Mouse (Mus musculus): Measurements from ENCODE around the gene Hcn2. TPM values are rescaled to one million over a fixed set of nuclear protein-coding genes. Genes with fewer than 3 reads are reported as not detected.
"Not testable (repeated sequence)": the region's sequence is repeated elsewhere in the genome, so short reads cannot be mapped to it uniquely, and the experiment has no call there.

Hcn2 gene
- polyA plus RNA-seq, 1 experiment from 2014 or later, result 0.23 TPM

- ATAC-seq; H3K27ac ChIP-seq; H3K27me3 ChIP-seq (replicated peaks); H3K9me3 ChIP-seq; H3K4me2 ChIP-seq (replicated peaks); H3K9ac ChIP-seq; H3K4me3 ChIP-seq (replicated peaks): not testable (repeated sequence)
- Histone ChIP-seq H3K36me3 (peaks cover 44% of the 10 kb centered on the region), H3K4me1 (replicated peaks) (peaks cover 19% of the 10 kb centered on the region)
- WGBS, result 100% methylated on average over 1 of the region's 1 CpGs
Measured at GRCm38 (mm10) chr10:79759675-79760074, 43.2 kb downstream of the Hcn2 start.

- Histone ChIP-seq H3K4me2 (replicated peaks) (no peak overlapping the region), H3K9me3 (no peaks in the 10 kb centered on the region), H3K36me3 (peaks cover 44% of the 10 kb centered on the region), H3K9ac (no peak overlapping the region), H3K4me3 (replicated peaks) (no peak overlapping the region), H3K4me1 (replicated peaks) (peaks cover 21% of the 10 kb centered on the region), H3K27ac (no peak overlapping the region), H3K27me3 (replicated peaks) (no peaks in the 10 kb centered on the region)
- no peak for ATAC-seq
- WGBS, result 92% methylated on average over 11 of the region's 11 CpGs
Measured at GRCm38 (mm10) chr10:79760603-79761143, 44.2 kb downstream of the Hcn2 start.

GRCm38 (mm10) chr10:79762875-79763274 is 46.4 kb downstream of the Hcn2 start:
- Histone ChIP-seq H3K4me1 (replicated peaks) (peaks cover 33% of the 10 kb centered on the region), H3K27me3 (replicated peaks) (no peaks in the 10 kb centered on the region), H3K36me3 (peaks cover 40% of the 10 kb centered on the region), H3K9me3 (no peaks in the 10 kb centered on the region), H3K27ac (no peak overlapping the region), H3K9ac (no peak overlapping the region), H3K4me2 (replicated peaks) (no peak overlapping the region), H3K4me3 (replicated peaks) (no peak overlapping the region)
- WGBS, result 86% methylated on average over 3 of the region's 3 CpGs
- ATAC-seq, result no peak

GRCm38 (mm10) chr10:79764234-79764633 is 47.8 kb downstream of the Hcn2 start:
- Histone ChIP-seq H3K27me3 (replicated peaks) (no peaks in the 10 kb centered on the region), H3K9ac (no peak overlapping the region)
- 75% methylated on average over 7 of the region's 7 CpGs for WGBS

GRCm38 (mm10) chr10:79765228-79765745 is 48.9 kb downstream of the Hcn2 start:
- H3K27ac ChIP-seq, result no peak overlapping the region
- H3K4me3 ChIP-seq (replicated peaks), result peak overlapping the region; percentile 93
- 60% methylated on average over 2 of the region's 2 CpGs for WGBS
- peaks cover 40% of the 10 kb centered on the region for H3K4me1 ChIP-seq (replicated peaks)
- peak overlapping the region; percentile 81 for H3K4me2 ChIP-seq (replicated peaks)
- H3K9ac ChIP-seq, result peak overlapping the region; percentile 94; the same call in 1 of the 2 replicates
- peaks cover 20% of the 10 kb centered on the region for H3K36me3 ChIP-seq
- no peaks in the 10 kb centered on the region for H3K9me3 ChIP-seq
- ATAC-seq, result no peak
- H3K27me3 ChIP-seq (replicated peaks), result no peaks in the 10 kb centered on the region

More at GRCm38 (mm10) chr10:79764234-79764633, 47.8 kb downstream of the Hcn2 start:
- no peak for ATAC-seq
- no peaks in the 10 kb centered on the region for H3K9me3 ChIP-seq
- peaks cover 40% of the 10 kb centered on the region for H3K4me1 ChIP-seq (replicated peaks)
- no peak overlapping the region for H3K27ac ChIP-seq
- peaks cover 26% of the 10 kb centered on the region for H3K36me3 ChIP-seq
- H3K4me2 ChIP-seq (replicated peaks), result no peak overlapping the region
- H3K4me3 ChIP-seq (replicated peaks), result no peak overlapping the region

GRCm38 (mm10) chr10:79766001-79766507 is 49.6 kb downstream of the Hcn2 start:
- ATAC-seq, result no peak
- Histone ChIP-seq H3K9me3 (no peaks in the 10 kb centered on the region), H3K4me3 (replicated peaks) (peak overlapping the region; percentile 93), H3K9ac (peak overlapping the region; percentile 94), H3K4me2 (replicated peaks) (peak overlapping the region; percentile 81), H3K4me1 (replicated peaks) (peaks cover 40% of the 10 kb centered on the region), H3K27me3 (replicated peaks) (no peaks in the 10 kb centered on the region), H3K36me3 (peaks cover 13% of the 10 kb centered on the region), H3K27ac (peak overlapping the region; percentile 94)
- WGBS, result 6% methylated on average over 16 of the region's 16 CpGs

DNA sequence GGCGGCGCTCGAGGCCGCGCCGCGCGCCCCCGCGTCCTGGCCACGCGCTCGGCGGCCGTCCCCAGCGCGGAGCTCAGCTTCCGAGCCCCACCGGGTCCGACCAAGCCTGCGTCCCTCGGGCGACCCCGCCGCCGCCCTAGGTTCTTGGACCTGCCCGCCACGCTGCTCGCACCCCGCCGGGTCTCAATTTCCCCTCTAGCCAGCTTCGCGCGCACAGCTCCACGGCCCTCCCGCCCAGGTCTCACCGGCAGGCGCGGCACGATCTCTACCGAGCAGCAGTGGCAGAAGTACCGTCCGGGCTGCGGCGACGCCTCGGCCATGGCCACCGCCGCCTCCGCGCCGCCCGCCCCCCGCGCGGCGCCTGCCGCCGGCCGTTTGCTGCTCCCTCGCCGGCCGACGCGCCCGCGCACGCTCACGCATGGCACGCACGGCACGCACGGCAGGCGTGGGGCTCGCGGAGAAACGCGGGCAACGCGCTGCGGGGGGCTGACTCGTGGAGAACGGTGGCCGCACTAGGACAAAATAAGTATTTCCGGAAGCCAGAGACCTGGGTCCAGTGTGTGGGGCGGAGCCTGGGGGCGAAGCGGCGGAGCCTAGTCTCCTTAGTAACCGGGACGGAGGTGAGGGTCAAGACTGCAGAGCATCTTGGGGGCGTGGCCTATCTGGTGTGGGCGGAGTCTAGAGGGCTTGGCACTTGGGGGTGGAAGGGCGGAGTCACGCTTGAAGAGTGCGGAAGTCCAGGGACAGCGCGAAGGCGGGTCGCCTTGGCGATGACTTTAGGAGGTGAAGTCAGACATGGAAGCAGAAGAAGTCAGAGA is 50.3 kb downstream of the Hcn2 start, which contains the start of gene Rnf126:
Gene Rnf126, minus strand, starts transcription at position 445 of the 818 bp plus-strand sequence.
- H3K36me3 ChIP-seq, result peaks cover 6% of the 10 kb centered on the region
- peak within 1 kb of the TSS; percentile 81 for H3K4me2 ChIP-seq (replicated peaks)
- H3K4me1 ChIP-seq (replicated peaks), result peaks cover 40% of the 10 kb centered on the region
- H3K9me3 ChIP-seq, result no peaks in the 10 kb centered on the region
- ATAC-seq, result peak; percentile 96
- under 1% methylated on average over 101 of the region's 101 CpGs for WGBS
- H3K9ac ChIP-seq, result peak within 1 kb of the TSS; percentile 94
- H3K4me3 ChIP-seq (replicated peaks), result peak within 1 kb of the TSS; percentile 93
- no peaks in the 10 kb centered on the region for H3K27me3 ChIP-seq (replicated peaks)
- peak within 1 kb of the TSS; percentile 94 for H3K27ac ChIP-seq

GRCm38 (mm10) chr10:79767372-79768244 is 51.2 kb downstream of the Hcn2 start:
- WGBS, result 10% methylated on average over 40 of the region's 40 CpGs
- ATAC-seq, result peak; percentile 78
- peak overlapping the region; percentile 49 for H3K9ac ChIP-seq
- no peaks in the 10 kb centered on the region for H3K27me3 ChIP-seq (replicated peaks)
- no peaks in the 10 kb centered on the region for H3K9me3 ChIP-seq
- peak overlapping the region; percentile 81 for H3K4me2 ChIP-seq (replicated peaks)
- H3K4me1 ChIP-seq (replicated peaks), result peaks cover 40% of the 10 kb centered on the region
- H3K27ac ChIP-seq, result peak overlapping the region; percentile 94
- peak overlapping the region; percentile 93 for H3K4me3 ChIP-seq (replicated peaks)
- H3K36me3 ChIP-seq, result no peaks in the 10 kb centered on the region

DNA sequence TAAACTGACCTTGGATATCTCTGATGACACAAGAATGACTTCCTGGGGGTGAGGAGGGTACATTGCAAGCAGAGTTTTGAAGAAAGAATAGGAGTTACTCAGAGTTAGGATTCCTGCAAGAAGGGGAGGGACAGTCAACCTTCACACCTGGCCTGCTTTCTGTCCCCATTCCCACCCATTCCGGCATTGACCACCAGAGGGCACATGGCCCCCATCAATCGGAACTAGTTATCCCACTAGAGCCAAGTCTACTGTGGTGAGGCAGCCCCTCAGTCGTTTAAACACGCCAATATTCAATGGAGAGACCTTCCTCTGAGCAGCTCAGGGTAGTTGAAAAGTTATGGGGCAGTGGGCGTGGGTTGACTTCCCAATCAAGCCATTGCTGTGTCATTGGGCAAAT is 52.0 kb downstream of the Hcn2 start:
- Histone ChIP-seq H3K4me2 (replicated peaks) (no peak overlapping the region; the same call in 1 of the 2 replicates), H3K9ac (no peak overlapping the region), H3K4me3 (replicated peaks) (no peak overlapping the region), H3K27ac (no peak overlapping the region), H3K27me3 (replicated peaks) (no peaks in the 10 kb centered on the region), H3K36me3 (no peaks in the 10 kb centered on the region), H3K4me1 (replicated peaks) (peaks cover 40% of the 10 kb centered on the region), H3K9me3 (no peaks in the 10 kb centered on the region)
- ATAC-seq, result no peak
- under 1% methylated on average over 5 of the region's 5 CpGs for WGBS

- no peak overlapping the region for H3K9ac ChIP-seq
- no peaks in the 10 kb centered on the region for H3K9me3 ChIP-seq
- H3K4me3 ChIP-seq (replicated peaks), result no peak overlapping the region
- 33% methylated on average over 4 of the region's 4 CpGs for WGBS
- no peak overlapping the region for H3K27ac ChIP-seq
- no peaks in the 10 kb centered on the region for H3K27me3 ChIP-seq (replicated peaks)
- H3K4me2 ChIP-seq (replicated peaks), result no peak overlapping the region
- no peak for ATAC-seq
- peaks cover 33% of the 10 kb centered on the region for H3K4me1 ChIP-seq (replicated peaks)
- no peaks in the 10 kb centered on the region for H3K36me3 ChIP-seq
Measured at GRCm38 (mm10) chr10:79769329-79769728, 52.9 kb downstream of the Hcn2 start.

DNA sequence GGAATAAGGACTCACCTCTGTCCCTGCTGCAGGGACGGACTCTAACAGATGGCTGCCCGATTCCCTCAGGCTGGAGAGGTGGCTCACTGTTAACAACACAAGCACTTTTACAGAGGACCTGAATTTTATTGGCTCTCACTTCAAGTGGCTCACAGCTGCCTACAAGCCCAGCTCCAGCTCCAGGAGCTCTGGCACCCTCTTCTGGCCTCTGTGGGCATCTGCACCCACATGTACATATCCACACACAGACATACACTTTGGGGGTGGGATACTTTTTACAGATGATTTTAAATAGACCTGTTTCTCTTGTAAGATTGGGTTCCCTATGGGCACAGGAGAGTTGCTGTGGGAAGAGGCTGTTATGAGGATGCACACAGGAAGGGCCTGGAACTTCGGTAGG is 55.9 kb downstream of the Hcn2 start:
- no peaks in the 10 kb centered on the region for H3K9me3 ChIP-seq
- H3K27me3 ChIP-seq (replicated peaks), result no peaks in the 10 kb centered on the region
- H3K4me3 ChIP-seq (replicated peaks), result no peak overlapping the region
- WGBS, result 90% methylated on average over 3 of the region's 3 CpGs
- H3K36me3 ChIP-seq, result no peaks in the 10 kb centered on the region
- H3K27ac ChIP-seq, result no peak overlapping the region
- no peak for ATAC-seq
- no peak overlapping the region for H3K9ac ChIP-seq
- H3K4me1 ChIP-seq (replicated peaks), result peaks cover 18% of the 10 kb centered on the region
- H3K4me2 ChIP-seq (replicated peaks), result no peak overlapping the region

- Histone ChIP-seq H3K4me2 (replicated peaks) (no peak overlapping the region), H3K9me3 (no peaks in the 10 kb centered on the region), H3K4me1 (replicated peaks) (peaks cover 18% of the 10 kb centered on the region), H3K9ac (no peak overlapping the region), H3K4me3 (replicated peaks) (no peak overlapping the region), H3K27me3 (replicated peaks) (no peaks in the 10 kb centered on the region), H3K36me3 (no peaks in the 10 kb centered on the region), H3K27ac (no peak overlapping the region)
- 92% methylated on average over 2 of the region's 2 CpGs for WGBS
- no peak for ATAC-seq
Measured at GRCm38 (mm10) chr10:79773208-79773607, 56.8 kb downstream of the Hcn2 start.

All from intestine, embryonic 15.5 days (tissue).